Mouse (Mus musculus): ENCODE data around the gene Acsl5. TPM values are rescaled to one million over a fixed set of nuclear protein-coding genes. Genes with fewer than 3 reads are reported as not detected.

Gene Acsl5
- polyA plus RNA-seq, 1 experiment from 2014 or later, result 31.0 TPM

DNA sequence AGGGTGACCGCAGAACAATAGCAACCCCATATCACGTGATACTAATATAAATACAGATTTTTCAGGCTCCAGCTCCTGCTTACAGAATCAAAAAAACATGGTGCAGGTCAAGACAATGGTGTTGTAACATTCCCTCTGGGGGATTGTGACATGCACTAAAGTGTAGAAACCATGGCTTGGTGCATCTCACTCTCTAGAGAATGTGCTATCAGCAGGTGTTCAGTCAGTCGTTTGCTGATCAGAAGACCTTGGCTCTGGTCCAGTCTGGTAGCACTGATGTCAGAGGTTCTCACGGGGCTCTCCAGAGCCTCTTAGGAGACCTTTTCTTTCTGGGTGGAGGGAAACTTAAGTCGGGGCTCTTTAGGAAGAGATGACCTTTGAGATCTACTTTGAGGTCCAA, 1.3 kb upstream of the Acsl5 start:
- Histone ChIP-seq H3K4me1 (ENCODE audit: control insufficient read depth, insufficient read depth, low read length) (no peaks in the 10 kb centered on the region; the same call in 1 of the 2 replicates), H3K27me3 (replicated peaks; ENCODE audit: control insufficient read depth, insufficient read depth, low read length) (no peaks in the 10 kb centered on the region), H3K4me3 (ENCODE audit: low read depth, low read length) (no peak overlapping the region), H3K9ac (ENCODE audit: low read depth, low read length) (no peak overlapping the region), H3K36me3 (ENCODE audit: control insufficient read depth, insufficient read depth, low read length) (no peaks in the 10 kb centered on the region), H3K27ac (replicated peaks; ENCODE audit: low read depth, low read length) (no peak overlapping the region), H3K9me3 (ENCODE audit: control insufficient read depth, low read length) (no peaks in the 10 kb centered on the region), H3K4me2 (ENCODE audit: low read depth, low read length) (no peak overlapping the region)
- DNase-seq (ENCODE audit: low spot score) (no peak), ATAC-seq (ENCODE audit: low read depth) (no peak)
- 84% methylated on average over 5 of the region's 5 CpGs for WGBS

DNA sequence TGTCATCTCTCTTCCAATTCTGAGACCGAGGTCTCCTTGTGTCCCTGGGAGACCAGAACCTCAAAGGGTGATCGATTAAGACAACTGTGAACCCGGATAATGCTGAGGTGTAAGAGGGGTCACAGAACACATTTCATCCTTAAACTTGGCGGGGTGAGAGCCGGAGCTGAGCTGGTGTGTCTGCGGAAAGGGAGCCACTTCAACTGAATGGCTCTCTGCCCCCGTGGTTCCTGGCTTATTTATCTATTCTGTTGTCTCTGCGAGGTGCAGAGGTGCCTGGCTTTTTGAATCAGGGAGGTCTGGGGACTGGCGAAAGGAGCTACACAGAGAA, 1.5 kb downstream of the Acsl5 start:
- Histone ChIP-seq H3K36me3 (ENCODE audit: control insufficient read depth, insufficient read depth, low read length) (no peaks in the 10 kb centered on the region), H3K4me2 (ENCODE audit: low read depth, low read length) (peak overlapping the region; percentile 90), H3K27me3 (replicated peaks; ENCODE audit: control insufficient read depth, insufficient read depth, low read length) (no peaks in the 10 kb centered on the region), H3K27ac (replicated peaks; ENCODE audit: low read depth, low read length) (peak overlapping the region; percentile 67), H3K9ac (ENCODE audit: low read depth, low read length) (peak overlapping the region; percentile 76), H3K4me1 (ENCODE audit: control insufficient read depth, insufficient read depth, low read length) (no peaks in the 10 kb centered on the region; the same call in 1 of the 2 replicates), H3K9me3 (ENCODE audit: control insufficient read depth, low read length) (no peaks in the 10 kb centered on the region), H3K4me3 (ENCODE audit: low read depth, low read length) (peak overlapping the region; percentile 58)
- ATAC-seq (ENCODE audit: low read depth) (0 out of 2 replicates have a peak, but pooled peaks have one; percentile 5), DNase-seq (ENCODE audit: low spot score) (no peak)
- 2% methylated on average over 9 of the region's 9 CpGs for WGBS

DNA sequence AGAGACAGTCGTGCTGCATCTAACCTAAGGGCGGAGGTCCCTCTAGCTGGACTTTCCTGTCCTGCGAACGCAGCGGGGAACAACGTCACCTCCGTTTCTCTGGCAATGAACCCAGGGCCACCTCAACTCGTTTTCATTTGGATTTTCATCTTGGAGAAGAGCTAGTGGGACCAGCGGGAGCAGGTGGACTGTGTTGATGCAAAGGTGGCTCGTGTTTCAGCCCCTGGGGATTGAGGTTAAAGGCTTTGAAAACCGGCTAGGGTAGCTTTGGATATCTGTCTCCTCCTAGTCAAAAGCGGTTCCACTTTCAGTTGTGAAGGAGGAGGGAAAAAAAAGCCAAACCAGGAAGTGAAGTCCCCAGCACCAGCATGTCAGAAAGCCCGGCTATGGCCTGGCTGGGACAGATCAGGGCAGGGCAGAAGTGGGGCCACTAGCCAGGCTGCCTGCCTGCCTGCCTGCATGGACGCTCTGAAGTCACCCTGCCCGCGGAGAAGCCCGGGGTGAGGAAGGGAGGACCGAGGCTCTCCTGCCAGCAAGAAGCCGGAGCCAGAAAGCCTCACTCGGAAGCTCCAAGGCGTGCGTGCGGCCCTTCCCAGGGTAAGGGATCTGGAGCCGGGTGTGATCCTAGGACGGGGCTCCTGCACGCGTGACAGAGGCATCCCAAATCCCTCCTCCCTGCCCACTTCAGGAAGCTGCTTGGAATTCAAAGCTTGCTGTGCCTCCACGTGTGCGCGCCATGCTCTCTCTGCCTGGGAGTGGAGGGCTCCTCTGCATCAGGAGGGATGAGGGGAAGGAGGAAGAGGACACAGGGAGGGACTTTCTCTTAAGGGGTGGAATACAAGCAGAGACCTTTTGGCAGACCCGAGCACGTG, 2.1 kb downstream of the Acsl5 start:
- Histone ChIP-seq H3K4me1 (ENCODE audit: control insufficient read depth, insufficient read depth, low read length) (no peaks in the 10 kb centered on the region; the same call in 1 of the 2 replicates), H3K4me3 (ENCODE audit: low read depth, low read length) (peak overlapping the region; percentile 58), H3K36me3 (ENCODE audit: control insufficient read depth, insufficient read depth, low read length) (no peaks in the 10 kb centered on the region), H3K27ac (replicated peaks; ENCODE audit: low read depth, low read length) (peak overlapping the region; percentile 67), H3K9me3 (ENCODE audit: control insufficient read depth, low read length) (no peaks in the 10 kb centered on the region), H3K9ac (ENCODE audit: low read depth, low read length) (peak overlapping the region; percentile 76), H3K4me2 (ENCODE audit: low read depth, low read length) (peak overlapping the region; percentile 90), H3K27me3 (replicated peaks; ENCODE audit: control insufficient read depth, insufficient read depth, low read length) (no peaks in the 10 kb centered on the region)
- ATAC-seq (ENCODE audit: low read depth) (peak; percentile 65), DNase-seq (ENCODE audit: low spot score) (peak; percentile 77)
- under 1% methylated on average over 30 of the region's 32 CpGs for WGBS

DNA sequence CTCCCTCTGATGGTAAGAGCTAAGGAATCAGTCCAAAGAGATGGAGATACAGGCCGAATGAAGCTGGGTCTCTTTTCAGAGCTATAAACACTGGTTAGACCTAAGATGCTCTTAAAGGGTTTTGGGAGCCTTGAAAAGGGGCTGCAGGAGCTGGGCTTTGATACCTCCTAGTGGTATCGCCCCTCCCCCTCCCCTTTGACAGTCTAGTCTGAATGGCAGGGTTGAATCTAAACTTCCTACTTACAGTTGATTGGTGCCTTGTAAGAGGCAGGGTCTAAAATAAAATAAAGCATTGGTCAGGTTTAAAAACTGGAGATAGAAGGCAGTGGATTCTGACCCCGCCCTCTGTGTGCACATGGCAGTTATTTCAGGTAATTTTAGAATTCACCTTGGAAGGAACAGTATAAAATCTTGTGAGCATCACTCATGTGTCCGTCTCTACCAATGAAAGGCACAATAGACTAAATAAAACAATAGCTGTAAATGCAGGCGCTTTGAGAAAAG, 2.8 kb downstream of the Acsl5 start:
- Histone ChIP-seq H3K27me3 (replicated peaks; ENCODE audit: control insufficient read depth, insufficient read depth, low read length) (no peaks in the 10 kb centered on the region), H3K4me2 (ENCODE audit: low read depth, low read length) (peak overlapping the region; percentile 90), H3K9ac (ENCODE audit: low read depth, low read length) (peak overlapping the region; percentile 76), H3K36me3 (ENCODE audit: control insufficient read depth, insufficient read depth, low read length) (no peaks in the 10 kb centered on the region), H3K27ac (replicated peaks; ENCODE audit: low read depth, low read length) (peak overlapping the region; percentile 67; the same call in 1 of the 2 replicates), H3K9me3 (ENCODE audit: control insufficient read depth, low read length) (no peaks in the 10 kb centered on the region), H3K4me1 (ENCODE audit: control insufficient read depth, insufficient read depth, low read length) (no peaks in the 10 kb centered on the region; the same call in 1 of the 2 replicates), H3K4me3 (ENCODE audit: low read depth, low read length) (peak overlapping the region; percentile 58)
- 11% methylated on average over 5 of the region's 5 CpGs for WGBS
- ATAC-seq (ENCODE audit: low read depth), result peak; percentile 58; the same call in 1 of the 2 replicates
- peak; percentile 68 for DNase-seq (ENCODE audit: low spot score)

- WGBS, result 82% methylated on average over 9 of the region's 9 CpGs
- Histone ChIP-seq H3K27me3 (replicated peaks; ENCODE audit: control insufficient read depth, insufficient read depth, low read length) (no peaks in the 10 kb centered on the region), H3K4me3 (ENCODE audit: low read depth, low read length) (no peak overlapping the region), H3K27ac (replicated peaks; ENCODE audit: low read depth, low read length) (no peak overlapping the region), H3K4me2 (ENCODE audit: low read depth, low read length) (no peak overlapping the region), H3K9me3 (ENCODE audit: control insufficient read depth, low read length) (no peaks in the 10 kb centered on the region), H3K4me1 (ENCODE audit: control insufficient read depth, insufficient read depth, low read length) (no peaks in the 10 kb centered on the region; the same call in 1 of the 2 replicates), H3K9ac (ENCODE audit: low read depth, low read length) (no peak overlapping the region), H3K36me3 (ENCODE audit: control insufficient read depth, insufficient read depth, low read length) (no peaks in the 10 kb centered on the region)
- DNase-seq (ENCODE audit: low spot score), result no peak
- no peak for ATAC-seq (ENCODE audit: low read depth)
Measured at GRCm38 (mm10) chr19:55256156-55256555, 4.4 kb downstream of the Acsl5 start.

DNA sequence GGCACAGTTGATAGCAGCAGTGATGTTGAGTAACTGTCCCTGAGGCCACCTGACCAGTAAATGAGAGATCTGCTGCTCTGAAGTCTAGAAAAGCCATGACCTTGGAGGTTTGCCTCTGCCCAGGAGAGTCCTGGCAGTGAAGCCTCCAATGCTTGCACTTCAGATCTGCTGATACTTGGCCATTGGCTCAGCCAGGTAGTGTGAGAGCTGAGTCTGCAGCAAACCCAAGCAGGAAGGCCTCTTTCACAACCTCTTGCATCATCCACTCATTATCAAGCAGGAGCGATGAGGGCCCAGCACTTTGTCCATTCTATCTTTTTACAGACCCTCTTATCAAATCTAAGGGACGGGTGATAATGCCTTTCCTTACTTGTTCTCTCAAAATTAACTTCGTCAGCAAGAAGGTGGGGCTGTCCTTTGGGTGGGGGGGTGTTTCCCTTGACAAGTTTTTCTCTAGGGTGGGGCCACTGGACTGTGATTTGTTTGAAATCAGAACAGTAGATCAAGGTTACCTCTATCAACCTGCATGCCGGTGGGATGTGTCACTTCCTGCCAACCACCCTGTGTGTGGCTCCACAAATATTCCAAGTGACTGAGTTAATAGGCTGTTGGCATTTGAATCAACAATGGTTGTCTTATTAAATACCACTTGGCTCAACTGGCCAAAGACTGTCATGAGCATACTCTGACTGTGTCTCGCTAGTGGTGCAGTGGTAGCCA, 6.1 kb downstream of the Acsl5 start:
- Histone ChIP-seq H3K9ac (ENCODE audit: low read depth, low read length) (no peak overlapping the region), H3K27me3 (replicated peaks; ENCODE audit: control insufficient read depth, insufficient read depth, low read length) (no peaks in the 10 kb centered on the region), H3K9me3 (ENCODE audit: control insufficient read depth, low read length) (no peaks in the 10 kb centered on the region), H3K4me3 (ENCODE audit: low read depth, low read length) (no peak overlapping the region), H3K36me3 (ENCODE audit: control insufficient read depth, insufficient read depth, low read length) (no peaks in the 10 kb centered on the region), H3K27ac (replicated peaks; ENCODE audit: low read depth, low read length) (no peak overlapping the region), H3K4me1 (ENCODE audit: control insufficient read depth, insufficient read depth, low read length) (no peaks in the 10 kb centered on the region; the same call in 1 of the 2 replicates), H3K4me2 (ENCODE audit: low read depth, low read length) (no peak overlapping the region)
- 89% methylated on average over 5 of the region's 5 CpGs for WGBS
- DNase-seq (ENCODE audit: low spot score) (no peak), ATAC-seq (ENCODE audit: low read depth) (no peak)

DNA sequence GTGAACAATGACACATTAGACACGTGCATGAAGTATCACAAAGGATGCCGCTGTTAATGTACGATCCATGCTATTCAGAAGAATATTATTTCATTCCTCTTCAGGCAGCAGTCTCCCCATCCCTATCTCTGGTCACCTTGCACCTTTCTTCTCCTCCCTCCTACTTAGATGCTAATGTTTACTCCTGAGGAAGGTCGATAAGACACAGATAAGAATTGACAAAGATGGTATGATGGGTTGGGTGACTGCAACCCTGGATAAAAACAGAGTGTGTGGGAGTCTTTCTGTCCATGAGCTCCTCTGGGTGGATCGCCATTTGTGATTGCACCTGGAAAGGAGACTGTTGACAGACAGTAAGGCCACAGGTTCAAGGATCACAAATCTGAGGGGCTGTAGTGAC, 6.8 kb downstream of the Acsl5 start:
- 89% methylated on average over 5 of the region's 5 CpGs for WGBS
- Histone ChIP-seq H3K9me3 (ENCODE audit: control insufficient read depth, low read length) (no peaks in the 10 kb centered on the region), H3K4me1 (ENCODE audit: control insufficient read depth, insufficient read depth, low read length) (no peaks in the 10 kb centered on the region; the same call in 1 of the 2 replicates), H3K9ac (ENCODE audit: low read depth, low read length) (no peak overlapping the region), H3K27ac (replicated peaks; ENCODE audit: low read depth, low read length) (no peak overlapping the region), H3K4me2 (ENCODE audit: low read depth, low read length) (no peak overlapping the region), H3K4me3 (ENCODE audit: low read depth, low read length) (no peak overlapping the region), H3K27me3 (replicated peaks; ENCODE audit: control insufficient read depth, insufficient read depth, low read length) (no peaks in the 10 kb centered on the region), H3K36me3 (ENCODE audit: control insufficient read depth, insufficient read depth, low read length) (no peaks in the 10 kb centered on the region)
- DNase-seq (ENCODE audit: low spot score) (no peak), ATAC-seq (ENCODE audit: low read depth) (no peak)

- Histone ChIP-seq H3K9me3 (ENCODE audit: control insufficient read depth, low read length) (no peaks in the 10 kb centered on the region), H3K27ac (replicated peaks; ENCODE audit: low read depth, low read length) (no peak overlapping the region), H3K4me2 (ENCODE audit: low read depth, low read length) (no peak overlapping the region), H3K27me3 (replicated peaks; ENCODE audit: control insufficient read depth, insufficient read depth, low read length) (no peaks in the 10 kb centered on the region), H3K4me1 (ENCODE audit: control insufficient read depth, insufficient read depth, low read length) (no peaks in the 10 kb centered on the region), H3K4me3 (ENCODE audit: low read depth, low read length) (no peak overlapping the region), H3K9ac (ENCODE audit: low read depth, low read length) (no peak overlapping the region), H3K36me3 (ENCODE audit: control insufficient read depth, insufficient read depth, low read length) (no peaks in the 10 kb centered on the region)
- ATAC-seq (ENCODE audit: low read depth) (no peak), DNase-seq (ENCODE audit: low spot score) (no peak)
- 72% methylated on average over 12 of the region's 12 CpGs for WGBS
Measured at GRCm38 (mm10) chr19:55260389-55261184, 8.8 kb downstream of the Acsl5 start.

All from embryonic facial prominence, embryonic 14.5 days (tissue).